Mouse (Mus musculus): Measurements from ENCODE around the gene Taar7b.
A peak's percentile ranks its signal among the peaks of the same experiment; 100 is the strongest.

Gene Taar7b

DNA sequence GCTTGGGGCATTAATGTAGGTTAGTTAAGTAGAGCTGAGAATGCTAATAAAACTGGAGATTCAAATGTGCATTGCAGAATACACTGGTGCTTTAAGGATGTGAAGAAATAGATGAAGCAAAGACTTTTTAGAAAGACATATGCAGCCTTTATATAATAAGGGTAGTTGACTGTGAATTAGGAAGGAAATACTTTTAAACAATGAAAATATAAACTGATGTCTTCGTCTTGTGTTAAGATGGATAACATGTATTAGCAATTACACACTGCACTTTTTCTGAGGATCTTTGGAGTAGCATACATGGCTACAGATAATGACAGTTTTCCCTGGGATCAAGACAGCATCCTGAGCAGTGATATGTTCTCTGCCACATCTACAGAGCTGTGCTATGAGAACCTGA lies at the start of gene Taar7b:
Gene Taar7b (plus strand): TSS at position 301 of the 400 bp plus-strand sequence.
- DNase-seq (ENCODE audit: low read depth), result no peak

DNA sequence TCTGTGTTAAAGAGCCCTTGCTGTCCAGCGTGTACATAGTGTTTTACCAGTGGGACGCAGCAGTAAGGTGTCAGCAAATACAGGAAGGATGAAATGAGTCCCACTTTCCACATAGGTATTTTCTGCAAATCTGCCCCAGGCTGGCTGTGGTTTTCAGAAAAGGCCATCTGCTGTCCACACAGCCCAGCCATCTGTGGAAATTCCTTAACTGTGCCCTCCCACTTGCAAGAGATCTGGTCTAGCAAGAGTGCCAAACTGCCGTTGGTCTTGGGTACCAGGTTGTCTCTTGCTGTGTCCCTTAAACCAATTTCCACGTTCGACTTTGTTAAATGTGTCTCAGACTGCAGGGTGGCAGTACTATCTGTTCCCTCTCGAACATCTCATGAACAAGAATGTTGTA lies 48.0 kb upstream of the Taar7b start:
- DNase-seq (ENCODE audit: low read depth), result no peak

- no peak for DNase-seq (ENCODE audit: low read depth)
Observed at GRCm38 (mm10) chr10:23959071-23959470, 40.7 kb upstream of the Taar7b start.

- peak; percentile 36 for DNase-seq (ENCODE audit: low read depth)
Observed at GRCm38 (mm10) chr10:23960444-23960915, 39.3 kb upstream of the Taar7b start, which contains the start of gene Taar4. Gene Taar4 (plus strand): TSS chr10:23960494.

- no peak for DNase-seq (ENCODE audit: low read depth)
Observed at GRCm38 (mm10) chr10:23963444-23963843, 36.3 kb upstream of the Taar7b start.

- DNase-seq (ENCODE audit: low read depth), result peak; percentile 45
Observed at GRCm38 (mm10) chr10:23964921-23965610, 34.7 kb upstream of the Taar7b start.

DNA sequence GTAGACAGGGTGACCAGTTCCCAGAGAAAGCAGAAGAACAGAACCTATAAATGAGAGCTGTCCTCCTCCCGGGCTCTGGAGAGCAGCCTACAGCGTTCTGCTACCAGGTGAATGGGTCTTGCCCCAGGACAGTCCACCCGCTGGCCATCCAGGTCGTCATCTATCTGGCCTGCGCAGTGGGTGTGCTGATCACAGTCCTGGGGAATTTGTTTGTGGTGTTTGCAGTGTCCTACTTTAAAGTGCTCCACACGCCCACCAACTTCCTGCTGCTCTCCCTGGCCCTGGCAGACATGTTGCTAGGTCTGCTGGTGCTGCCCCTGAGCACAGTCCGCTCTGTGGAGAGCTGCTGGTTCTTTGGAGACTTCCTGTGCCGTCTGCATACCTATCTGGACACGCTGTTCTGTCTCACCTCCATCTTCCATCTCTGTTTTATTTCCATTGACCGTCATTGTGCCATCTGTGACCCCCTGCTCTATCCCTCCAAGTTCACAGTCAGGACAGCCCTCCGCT lies 29.0 kb upstream of the Taar7b start, which contains the start of gene Taar5:
Gene Taar5 (plus strand): TSS at position 51 of the 510 bp plus-strand sequence.
- DNase-seq (ENCODE audit: low read depth), result no peak

- DNase-seq (ENCODE audit: low read depth), result no peak
Observed at GRCm38 (mm10) chr10:23971256-23971655, 28.5 kb upstream of the Taar7b start.

- DNase-seq (ENCODE audit: low read depth), result no peak
Observed at GRCm38 (mm10) chr10:23977958-23978357, 21.8 kb upstream of the Taar7b start.

GRCm38 (mm10) chr10:23978901-23979705 lies 20.6 kb upstream of the Taar7b start:
- peak; percentile 72 for DNase-seq (ENCODE audit: low read depth)

DNA sequence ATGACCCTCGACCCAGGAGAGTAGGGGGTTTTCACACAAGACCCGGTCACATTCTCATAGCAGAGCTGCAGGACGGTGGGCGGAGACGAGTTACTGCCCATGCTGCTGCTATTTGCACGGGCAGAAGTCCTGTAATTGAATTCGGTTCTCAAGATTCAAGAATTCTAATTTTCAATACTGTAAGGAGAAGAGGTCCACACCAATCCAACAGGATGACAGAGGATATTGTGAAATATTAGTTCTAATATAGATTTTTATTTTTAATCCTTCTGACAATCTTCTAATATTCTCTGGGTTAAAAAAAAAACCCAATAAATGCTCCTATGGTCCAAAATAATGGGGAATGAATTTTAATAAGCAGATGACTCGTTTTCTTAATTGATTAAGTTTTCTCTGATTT lies 14.2 kb upstream of the Taar7b start, which contains the start of gene Taar6:
Gene Taar6 (minus strand): TSS at position 101 of the 400 bp plus-strand sequence.
- no peak for DNase-seq (ENCODE audit: low read depth)

- peak; percentile 20 for DNase-seq (ENCODE audit: low read depth)
Observed at GRCm38 (mm10) chr10:23986419-23986818, 13.3 kb upstream of the Taar7b start.

GRCm38 (mm10) chr10:23993381-23993780 lies 6.4 kb upstream of the Taar7b start, which contains the start of gene Taar7a:
Gene Taar7a (minus strand): TSS chr10:23993481.
- no peak for DNase-seq (ENCODE audit: low read depth)

GRCm38 (mm10) chr10:24006442-24006841 lies 6.7 kb downstream of the Taar7b start:
- DNase-seq (ENCODE audit: low read depth), result no peak

GRCm38 (mm10) chr10:24007034-24007433 lies 7.3 kb downstream of the Taar7b start:
- no peak for DNase-seq (ENCODE audit: low read depth)

DNA sequence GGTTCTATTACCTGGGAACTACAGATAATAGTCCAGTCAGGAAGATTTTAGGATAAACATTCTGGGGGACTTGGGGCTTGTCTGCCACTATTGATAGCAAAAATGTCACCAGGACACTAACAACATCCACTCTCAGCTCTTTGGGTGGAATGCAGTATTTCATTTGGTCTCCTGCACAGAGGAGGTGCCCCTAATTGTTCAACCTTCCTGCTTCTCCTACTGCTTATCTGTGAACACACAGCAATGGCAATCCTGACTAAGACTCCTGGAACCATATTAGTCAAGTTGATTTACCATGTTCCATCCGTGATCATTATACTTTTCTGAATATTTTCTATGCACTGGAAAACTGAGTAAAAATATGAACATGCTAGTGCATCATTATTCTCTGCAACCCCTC lies 8.4 kb downstream of the Taar7b start:
- no peak for DNase-seq (ENCODE audit: low read depth)

DNA sequence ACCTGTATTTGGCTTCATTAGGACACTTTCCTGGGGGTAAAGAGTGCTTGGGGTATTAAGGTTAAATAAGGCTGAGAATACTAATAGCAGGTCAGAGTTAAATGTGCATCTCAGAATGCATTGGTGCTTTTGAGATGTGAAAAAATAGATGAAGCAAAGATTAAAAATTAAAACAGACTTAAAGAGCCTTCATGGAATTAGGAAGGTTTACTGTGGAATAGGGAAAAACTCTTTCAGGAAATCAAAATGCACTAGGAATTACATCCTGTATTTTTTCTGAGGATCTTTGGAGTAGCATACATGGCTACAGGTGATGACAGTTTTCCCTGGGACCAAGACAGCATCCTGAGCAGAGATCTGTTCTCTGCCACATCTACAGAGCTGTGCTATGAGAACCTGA lies 27.2 kb downstream of the Taar7b start, which contains the start of gene Taar7d:
Gene Taar7d (plus strand): TSS at position 301 of the 400 bp plus-strand sequence.
- no peak for DNase-seq (ENCODE audit: low read depth)

GRCm38 (mm10) chr10:24031347-24031746 lies 31.6 kb downstream of the Taar7b start:
- DNase-seq (ENCODE audit: low read depth), result no peak

DNA sequence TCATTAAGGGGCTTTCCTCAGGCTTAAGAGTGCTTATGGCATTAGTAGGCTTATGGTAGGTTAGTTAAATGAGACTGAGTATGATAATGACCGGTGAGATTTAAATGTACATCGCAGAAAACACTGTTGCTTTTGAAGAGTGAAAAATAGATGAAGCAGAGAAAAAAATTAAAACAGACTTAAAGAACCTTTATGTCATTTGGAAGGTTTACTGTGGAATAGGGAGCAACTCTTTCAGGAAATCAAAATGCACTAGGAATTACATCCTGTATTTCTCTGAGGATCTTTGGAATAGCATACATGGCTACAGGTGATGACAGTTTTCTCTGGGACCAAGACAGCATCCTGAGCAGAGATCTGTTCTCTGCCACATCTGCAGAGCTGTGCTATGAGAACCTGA lies 37.6 kb downstream of the Taar7b start, which contains the start of gene Taar7e:
Gene Taar7e (plus strand): TSS at position 301 of the 400 bp plus-strand sequence.
- DNase-seq (ENCODE audit: low read depth), result no peak

DNA sequence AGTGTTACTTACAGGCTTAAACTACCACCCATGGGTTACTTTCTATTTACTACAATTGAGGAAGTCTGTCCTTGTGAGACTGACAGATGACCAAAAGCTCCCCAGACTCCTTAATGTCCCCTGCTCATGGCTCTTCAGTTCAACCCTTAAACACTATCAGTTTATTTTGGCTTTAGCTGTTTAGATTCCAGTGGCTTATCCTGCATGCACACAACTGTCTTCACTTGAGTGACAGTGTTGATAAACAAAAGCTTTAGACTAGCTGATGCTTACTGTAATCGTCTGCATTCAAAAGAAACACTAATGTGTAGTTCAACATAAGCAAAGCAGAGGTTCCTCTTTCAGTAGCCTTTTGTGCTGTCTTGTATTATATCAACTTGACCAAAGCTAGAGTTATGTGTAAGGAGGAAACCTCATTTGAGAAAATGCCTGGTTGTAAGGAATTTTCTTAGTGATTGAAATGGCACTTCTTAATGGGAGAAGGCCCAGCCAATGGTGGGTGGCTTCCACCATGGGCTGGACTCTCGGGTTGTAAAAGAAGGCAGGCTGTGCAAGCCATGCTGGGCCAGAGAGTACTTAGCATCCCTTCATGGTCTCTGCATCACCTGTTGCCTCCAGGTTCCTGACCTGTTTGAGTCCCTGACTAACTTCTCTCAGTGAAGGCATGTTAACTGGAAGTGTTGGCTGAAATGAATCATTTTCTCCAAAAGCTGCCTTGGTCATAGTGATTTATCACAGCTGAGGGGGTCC lies 40.6 kb downstream of the Taar7b start:
- DNase-seq (ENCODE audit: low read depth), result no peak

DNA sequence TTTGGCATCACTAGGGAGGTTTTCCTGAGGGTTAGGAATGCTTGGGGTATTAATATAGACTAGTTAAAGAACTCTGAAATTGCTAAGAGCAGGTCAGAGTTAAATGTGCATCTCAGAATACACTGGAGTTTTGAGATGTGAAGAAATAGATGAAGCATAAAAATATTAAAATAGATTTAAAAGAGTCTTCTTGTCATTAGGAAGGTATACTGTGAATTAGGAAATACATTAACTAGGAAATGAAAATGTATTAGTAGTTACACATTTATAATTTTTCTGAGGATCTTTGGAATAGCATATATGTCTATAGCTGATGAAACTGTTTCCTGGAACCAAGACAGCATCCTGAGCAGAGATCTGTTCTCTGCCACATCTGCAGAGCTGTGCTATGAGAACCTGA lies 49.5 kb downstream of the Taar7b start, which contains the start of gene Taar7f:
Gene Taar7f (plus strand): TSS at position 301 of the 400 bp plus-strand sequence.
- DNase-seq (ENCODE audit: low read depth), result no peak

Measured in 416B (cell line).